Mouse (Mus musculus): ENCODE data around the gene Ankrd37. TPM values are rescaled to one million over a fixed set of nuclear protein-coding genes. Genes with fewer than 3 reads are reported as not detected.

The Ankrd37 gene
- polyA plus RNA-seq (2014; fragmentation: Illumina TruSeq; extraction: RNeasy Lipid Tissue Mini Kit (QIAGEN cat#74804); ENCODE audit: low replicate concordance) = 10.7 TPM

DNA sequence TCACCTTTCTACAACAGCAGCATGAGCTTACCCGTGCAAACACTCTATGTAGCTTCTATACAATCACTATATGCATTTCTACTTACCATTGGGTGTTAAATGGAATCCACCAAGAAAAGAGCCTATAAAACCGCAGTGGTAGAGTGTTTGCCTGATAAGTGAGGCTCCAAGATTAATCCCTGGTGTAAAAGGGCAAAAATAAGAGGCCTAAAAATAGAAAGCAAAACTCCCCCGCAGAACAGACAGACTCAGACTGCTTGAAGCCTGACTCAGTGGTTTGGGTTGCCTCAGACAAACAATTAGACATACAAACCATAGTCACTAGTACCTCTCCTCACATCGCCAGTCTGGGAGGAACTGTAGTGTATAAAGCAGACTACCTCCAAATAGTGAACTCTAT, at the start of gene Ankrd37:
Ankrd37 (minus strand) TSS at position 112 of the 400 bp plus-strand sequence.

GRCm38 (mm10) chr8:45999138-45999783, 6.2 kb downstream of the Ankrd37 start, which contains the start of gene Lrp2bp:
TSS of gene Lrp2bp (plus strand) at chr8:45999303.

DNA sequence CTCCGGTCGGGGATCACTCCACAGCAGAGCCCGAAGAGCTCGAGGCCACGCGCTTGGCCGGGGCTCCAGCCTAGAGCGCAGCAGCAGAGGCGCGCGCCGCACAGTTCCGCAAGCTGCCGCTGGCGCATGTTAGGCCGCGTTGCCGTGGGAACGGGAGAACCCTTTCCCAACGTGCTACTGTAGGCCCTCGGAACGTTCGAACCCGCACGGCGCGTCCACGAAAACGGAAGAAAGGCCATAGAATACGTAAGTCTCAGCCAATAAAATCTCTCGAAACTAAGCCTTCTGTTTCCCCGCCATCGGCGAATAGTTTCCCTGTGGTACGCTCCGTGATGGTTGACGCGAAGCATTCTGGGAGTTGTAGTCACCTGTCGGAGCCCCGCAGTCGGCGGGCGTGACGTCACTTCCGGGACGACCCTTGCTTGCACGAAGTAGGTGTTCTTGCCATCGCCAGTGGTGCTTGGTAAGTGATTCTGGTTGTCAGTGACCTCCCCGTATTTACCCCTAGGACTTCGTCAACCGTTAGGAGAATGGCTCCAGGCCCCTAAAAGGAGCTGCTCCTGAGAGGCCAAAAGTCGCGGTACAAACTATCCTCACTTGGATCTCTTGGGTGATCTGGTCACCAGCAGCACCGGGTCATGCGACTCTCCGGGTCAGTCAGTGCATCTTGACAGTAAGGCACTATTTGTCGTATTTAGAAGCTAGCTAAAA, 30.2 kb downstream of the Ankrd37 start, which contains the start of the genes 1700029J07Rik and Ufsp2:
1700029J07Rik (minus strand) TSS at position 127 of the 711 bp plus-strand sequence.
Ufsp2 (plus strand) TSS at position 403 of the 711 bp plus-strand sequence.

Other genes starting within 250 kb of the Ankrd37 start
- 34.2 TPM for gene Pdlim3, start 120.2 kb downstream of the Ankrd37 start, polyA plus RNA-seq (2014; fragmentation: Illumina TruSeq; extraction: RNeasy Lipid Tissue Mini Kit (QIAGEN cat#74804); ENCODE audit: low replicate concordance)
- gene Ccdc110, start 71.1 kb downstream of the Ankrd37 start, polyA plus RNA-seq (2014; fragmentation: Illumina TruSeq; extraction: RNeasy Lipid Tissue Mini Kit (QIAGEN cat#74804); ENCODE audit: low replicate concordance) = not detected
- gene 1700029J07Rik, start 30.5 kb downstream of the Ankrd37 start, polyA plus RNA-seq (2014; fragmentation: Illumina TruSeq; extraction: RNeasy Lipid Tissue Mini Kit (QIAGEN cat#74804); ENCODE audit: low replicate concordance) = 2.9 TPM
- 128 TPM for gene Ufsp2, start 30.2 kb downstream of the Ankrd37 start, polyA plus RNA-seq (2014; fragmentation: Illumina TruSeq; extraction: RNeasy Lipid Tissue Mini Kit (QIAGEN cat#74804); ENCODE audit: low replicate concordance)
- gene Lrp2bp, start 6.4 kb downstream of the Ankrd37 start, polyA plus RNA-seq (2014; fragmentation: Illumina TruSeq; extraction: RNeasy Lipid Tissue Mini Kit (QIAGEN cat#74804); ENCODE audit: low replicate concordance) = 0.59 TPM
- gene Cfap97, start 146.1 kb upstream of the Ankrd37 start, polyA plus RNA-seq (2014; fragmentation: Illumina TruSeq; extraction: RNeasy Lipid Tissue Mini Kit (QIAGEN cat#74804); ENCODE audit: low replicate concordance) = 36.1 TPM
- gene Snx25, start 146.5 kb upstream of the Ankrd37 start, polyA plus RNA-seq (2014; fragmentation: Illumina TruSeq; extraction: RNeasy Lipid Tissue Mini Kit (QIAGEN cat#74804); ENCODE audit: low replicate concordance) = 54.1 TPM
- gene Slc25a4, start 205.6 kb upstream of the Ankrd37 start, polyA plus RNA-seq (2014; fragmentation: Illumina TruSeq; extraction: RNeasy Lipid Tissue Mini Kit (QIAGEN cat#74804); ENCODE audit: low replicate concordance) = 42.1 TPM